Mouse (Mus musculus) liver, adult 2 months (tissue): ENCODE data around the gene Gmpr.

ENCODE experiments used
- CTCF ChIP-seq: fragments of 200-500 bp; IDR thresholded peaks from 2 replicates; pipeline ENCODE4 v1.5.1; 2011; ENCODE audit warnings: low read depth, low read length, control low read depth
- POLR2A ChIP-seq: fragments of 200-500 bp; IDR thresholded peaks from 2 replicates; pipeline ENCODE4 v1.6.1; 2011; ENCODE audit warnings: low read length, control low read depth; ENCODE audit not compliant: insufficient read depth; ENCODE audit errors: extremely low read depth

- no peak for TF ChIP-seq CTCF
- TF ChIP-seq POLR2A: no peak
These were observed 9.5 kb downstream of the Gmpr start for GRCm38 (mm10) chr13:45516501-45517393.
